In the genomic region with DNA sequence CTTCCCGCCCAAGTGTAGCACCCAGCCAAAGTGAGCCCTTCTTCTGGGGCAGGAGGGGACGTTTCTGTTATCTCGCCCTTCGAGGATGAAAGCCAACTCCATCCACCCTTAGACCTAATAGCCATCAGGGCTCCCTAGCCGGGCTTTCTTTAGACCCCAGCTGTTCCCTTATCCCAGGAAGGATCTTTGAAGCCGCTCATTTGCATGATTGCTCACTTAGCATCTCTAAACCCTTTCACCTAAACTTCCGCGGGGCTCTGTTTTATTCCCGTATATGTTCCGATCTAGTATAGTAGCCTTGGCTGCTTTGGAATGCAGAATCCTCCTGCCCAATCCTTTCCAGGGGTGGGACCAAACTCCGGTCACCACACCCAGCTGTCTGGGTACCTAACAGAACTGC, we compare ENCODE assay signal across 10 mouse cellular contexts.
DNase-seq lines count a peak whose midpoint lies in the region; ATAC-seq and TF ChIP-seq lines count a peak whose summit lies in the region.
"Had no signal": no experiment of that assay in that cellular context is flagged by ENCODE, and none has a peak within 500 bp of the region (broad histone marks: within the 10 kb centered on the region; RNA-seq: fewer than 3 reads in every experiment).

No protein-coding gene starts in this region.

- H3K4me3 ChIP-seq in heart, embryonic 14.5 days (ENCODE audit: control insufficient read depth in 1 of 2, insufficient read depth in 1 of 2, low read depth in 1 of 2, low read length in 2 of 2): peak overlapping the region in 1 of 2 experiments; percentile 8; a peak in 3 of 4 replicates
- no peak overlapping the region for H3K4me3 ChIP-seq in forebrain, embryonic 12.5 days (replicated peaks)
- H3K4me3 ChIP-seq in limb, embryonic 14.5 days (replicated peaks; ENCODE audit: low read length): no peak overlapping the region

- 6% methylated on average over 11 of the region's 11 CpGs for WGBS in heart, embryonic 14.5 days
- under 1% methylated on average over 11 of the region's 11 CpGs for WGBS in forebrain, embryonic 12.5 days
- WGBS in limb, embryonic 14.5 days: 4% methylated on average over 11 of the region's 11 CpGs

- peaks cover 13 to 25% of the 10 kb centered on the region in 2 experiments for H3K4me1 ChIP-seq in heart, embryonic 14.5 days (ENCODE audit: control insufficient read depth in 2 of 2, insufficient read depth in 2 of 2, low read length in 2 of 2)
- H3K4me1 ChIP-seq in forebrain, embryonic 12.5 days: peaks cover 30% of the 10 kb centered on the region
- H3K4me1 ChIP-seq in limb, embryonic 14.5 days (ENCODE audit: control insufficient read depth, insufficient read depth, low read length): no peaks in the 10 kb centered on the region

- no peak for TF ChIP-seq POLR2A in limb, embryonic 14.5 days (IDR thresholded peaks at IDR 0.05; ENCODE audit: borderline replicate concordance, extremely low read depth, insufficient read depth, insufficient read length)

- no peaks in the 10 kb centered on the region; the same call in 1 of the 2 replicates for H3K27me3 ChIP-seq in heart, embryonic 14.5 days (ENCODE audit: control insufficient read depth, insufficient read depth, low read length)
- peaks cover 23% of the 10 kb centered on the region for H3K27me3 ChIP-seq in forebrain, embryonic 12.5 days
- H3K27me3 ChIP-seq in limb, embryonic 14.5 days (ENCODE audit: control insufficient read depth, insufficient read depth, low read length): 0 out of 2 replicates have a peak, but pooled peaks cover 12% of the 10 kb centered on the region

- H3K36me3 ChIP-seq in heart, embryonic 14.5 days (ENCODE audit: control insufficient read depth, insufficient read depth, low read length): no peaks in the 10 kb centered on the region
- no peaks in the 10 kb centered on the region for H3K36me3 ChIP-seq in forebrain, embryonic 12.5 days (replicated peaks)
- no peaks in the 10 kb centered on the region for H3K36me3 ChIP-seq in limb, embryonic 14.5 days (ENCODE audit: control insufficient read depth, insufficient read depth, low read length)

- no peak overlapping the region for H3K27ac ChIP-seq in heart, embryonic 14.5 days (replicated peaks in 1 of 2; ENCODE audit: control insufficient read depth in 1 of 2, insufficient read depth in 1 of 2, low read depth in 2 of 2, low read length in 2 of 2)
- 0 out of 2 replicates have a peak overlapping the region, but pooled peaks have one; percentile 36 for H3K27ac ChIP-seq in forebrain, embryonic 12.5 days
- no peak overlapping the region for H3K27ac ChIP-seq in limb, embryonic 14.5 days (replicated peaks; ENCODE audit: low read depth, low read length)

- H3K9me3 ChIP-seq in heart, embryonic 14.5 days (ENCODE audit: control insufficient read depth, low read length): no peaks in the 10 kb centered on the region
- H3K9me3 ChIP-seq in forebrain, embryonic 12.5 days: no peaks in the 10 kb centered on the region
- H3K9me3 ChIP-seq in limb, embryonic 14.5 days (ENCODE audit: control insufficient read depth, low read length): no peaks in the 10 kb centered on the region

- ATAC-seq in heart, embryonic 14.5 days (ENCODE audit: insufficient number of reproducible peaks, insufficient read depth, low FRiP score, low read depth): no peak
- no peak for ATAC-seq in forebrain, embryonic 12.5 days (ENCODE audit: low FRiP score)
- ATAC-seq in limb, embryonic 14.5 days (ENCODE audit: low FRiP score, low read depth): no peak

- H3K4me2 ChIP-seq in heart, embryonic 14.5 days (ENCODE audit: low read length): peak overlapping the region; percentile 60
- H3K4me2 ChIP-seq in forebrain, embryonic 12.5 days: peak overlapping the region; percentile 25
- peak overlapping the region; percentile 10 for H3K4me2 ChIP-seq in limb, embryonic 14.5 days (replicated peaks; ENCODE audit: low read depth, low read length, severe bottlenecking)

- 0 out of 2 replicates have a peak overlapping the region, but pooled peaks have one; percentile 8 for H3K9ac ChIP-seq in heart, embryonic 14.5 days (ENCODE audit: low read length)
- H3K9ac ChIP-seq in forebrain, embryonic 12.5 days: no peak overlapping the region
- no peak overlapping the region for H3K9ac ChIP-seq in limb, embryonic 14.5 days (ENCODE audit: low read depth, low read length, severe bottlenecking)

- DNase-seq in heart, adult 8-10 months (ENCODE audit: low spot score): no peak
- peak; percentile 99 for DNase-seq in ES-CJ7 (ENCODE audit: low read depth, low spot score)
- no peak for DNase-seq in limb, embryonic 14.5 days (ENCODE audit: low spot score)
- no peak for DNase-seq in ovary, postnatal 10 days (ENCODE audit: low spot score)
- DNase-seq in natural killer cell, adult 2 months (ENCODE audit: low spot score in 2 of 2): no peak
- no peak for DNase-seq in cerebellum, adult 9-11 months
- DNase-seq: cerebellum, postnatal 10 days; lung, postnatal 14 days had no signal

Comparison
In these comparisons a context has a peak if more than half of its experiments do, and no peak if none do; other contexts are left out.
1. H3K4me2 ChIP-seq: peak in every context shown above with its lines; median percentile 60 in heart, embryonic 14.5 days; 25 in forebrain, embryonic 12.5 days; 10 in limb, embryonic 14.5 days.